Mouse (Mus musculus) frontal cortex, postnatal 10 days (tissue): ENCODE results near the gene Hist3h2ba.

Experiments
- DNase-seq, 2 experiments: peaks; one replicate each; pipeline ENCODE4 v3.0.0; 2022; ENCODE audit warnings: low spot score in 2 of 2, mixed read lengths in 1 of 2

Gene Hist3h2ba

DNA sequence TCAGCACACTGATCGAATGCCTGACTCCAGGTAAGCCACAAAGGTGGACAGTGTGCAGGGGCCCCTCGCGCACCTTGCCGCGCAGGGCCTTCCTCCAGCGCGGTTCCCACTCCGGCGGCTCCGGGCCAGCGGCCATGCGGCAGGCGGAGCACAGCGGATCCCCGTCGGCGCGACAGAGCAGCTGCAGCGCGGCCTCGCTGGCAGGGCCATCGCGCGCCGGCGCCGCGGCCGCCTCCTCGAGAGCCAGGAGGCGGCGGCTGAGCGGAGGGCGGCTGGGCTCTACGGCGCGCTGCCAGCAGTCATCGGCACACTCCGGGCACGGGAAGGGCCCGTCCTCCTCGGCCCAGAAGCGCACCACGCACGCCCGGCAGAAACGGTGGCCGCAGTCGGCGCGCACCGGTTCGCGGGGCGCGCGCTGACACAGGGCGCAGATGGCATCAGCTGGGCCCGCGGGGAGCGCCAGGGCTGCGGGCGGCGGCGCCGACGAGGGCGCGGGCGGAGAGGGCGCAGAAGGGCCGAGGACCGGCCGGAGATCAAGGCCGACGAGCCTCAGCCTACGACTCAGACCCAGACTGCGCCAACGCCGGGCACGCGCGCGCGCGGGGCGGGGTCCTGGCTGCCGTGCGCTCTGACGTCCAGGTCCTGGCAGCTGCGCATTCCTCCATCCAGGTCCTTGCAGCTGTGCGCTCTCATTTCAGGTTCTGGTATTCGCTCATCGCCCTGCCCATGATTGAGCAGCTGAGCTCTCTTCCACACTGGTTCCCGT, 10.2 kb upstream of the Hist3h2ba start, which contains the start of gene Rnf187:
Rnf187 (minus strand) TSS at position 595 of the 766 bp plus-strand sequence.
- peak; percentile 87 to 88 for DNase-seq

GRCm38 (mm10) chr11:58939088-58939439, 9.7 kb upstream of the Hist3h2ba start:
- DNase-seq: no peak

DNA sequence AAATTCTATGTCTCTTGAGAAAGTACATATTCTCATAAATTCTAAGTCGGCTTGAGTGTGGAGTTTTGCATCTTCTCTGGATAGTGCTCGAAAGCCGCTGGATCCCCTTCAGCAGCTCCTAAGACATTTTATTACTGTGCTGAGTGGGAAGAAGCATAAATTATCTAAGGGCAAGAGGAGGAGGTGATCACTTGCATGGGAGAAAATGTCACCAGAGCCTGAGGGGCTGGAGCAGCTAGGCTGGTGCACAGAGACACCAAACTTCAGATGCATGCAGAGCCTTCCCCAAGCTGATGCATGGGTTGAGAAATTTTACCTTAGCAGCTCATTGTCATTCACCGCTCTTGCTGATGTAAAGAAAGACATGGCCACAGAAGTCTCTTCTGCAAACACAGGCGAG, 4.6 kb upstream of the Hist3h2ba start:
- DNase-seq: no peak

DNA sequence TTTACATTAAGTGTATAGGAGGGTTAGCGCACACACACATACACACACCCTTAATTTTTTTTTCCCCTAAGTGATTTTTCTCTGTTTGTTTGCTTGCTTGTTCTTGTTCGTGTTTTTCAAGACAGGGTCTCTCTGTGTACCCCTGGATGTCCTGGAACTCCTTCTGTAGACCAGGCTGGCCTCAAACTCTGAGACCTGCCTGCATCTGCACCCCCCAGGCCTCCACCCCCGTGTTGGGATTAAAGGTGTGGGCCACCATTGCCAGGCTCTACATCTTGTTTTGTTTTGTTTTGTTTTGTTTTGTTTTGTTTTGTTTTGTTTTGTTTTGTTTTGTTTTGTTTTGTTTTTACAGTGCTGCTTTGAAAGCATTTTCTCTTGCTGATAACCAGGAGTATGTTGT, 1.4 kb upstream of the Hist3h2ba start:
- no peak for DNase-seq

DNA sequence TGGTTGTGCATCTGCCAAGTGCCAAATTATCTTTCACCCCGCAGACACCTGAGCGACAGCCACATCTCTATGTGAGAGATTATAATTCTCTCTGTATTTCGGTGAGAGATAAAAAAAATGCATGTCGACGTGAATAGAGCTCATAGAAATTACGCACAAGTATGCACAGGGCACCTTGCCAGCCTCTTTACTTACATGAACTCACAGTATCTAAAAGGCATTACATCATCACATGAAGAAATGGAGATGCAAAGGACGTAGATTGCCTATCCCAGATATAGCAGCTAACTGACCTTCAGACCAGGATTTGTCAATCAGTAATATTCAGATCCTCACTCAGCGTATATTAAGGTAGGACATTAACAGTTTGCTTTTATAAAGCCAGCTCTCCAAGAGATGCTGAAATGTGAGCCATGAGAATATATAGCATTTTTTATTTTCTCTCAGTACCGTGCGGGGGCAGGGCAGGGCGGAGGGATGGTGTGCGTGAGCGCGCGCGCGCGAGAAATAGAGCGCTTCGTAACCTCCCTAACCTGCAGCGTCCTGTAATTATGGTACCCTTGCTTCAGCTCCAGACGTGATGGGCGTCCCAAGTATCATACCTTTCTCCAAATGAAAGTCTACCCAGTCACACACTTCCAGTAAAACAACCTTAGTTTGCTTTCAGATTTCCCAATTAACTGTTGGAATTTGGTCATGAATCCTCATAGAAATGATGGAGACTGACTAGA, 757 bp upstream of the Hist3h2ba start:
- DNase-seq: peak in 1 of 2 experiments; percentile 57

DNA sequence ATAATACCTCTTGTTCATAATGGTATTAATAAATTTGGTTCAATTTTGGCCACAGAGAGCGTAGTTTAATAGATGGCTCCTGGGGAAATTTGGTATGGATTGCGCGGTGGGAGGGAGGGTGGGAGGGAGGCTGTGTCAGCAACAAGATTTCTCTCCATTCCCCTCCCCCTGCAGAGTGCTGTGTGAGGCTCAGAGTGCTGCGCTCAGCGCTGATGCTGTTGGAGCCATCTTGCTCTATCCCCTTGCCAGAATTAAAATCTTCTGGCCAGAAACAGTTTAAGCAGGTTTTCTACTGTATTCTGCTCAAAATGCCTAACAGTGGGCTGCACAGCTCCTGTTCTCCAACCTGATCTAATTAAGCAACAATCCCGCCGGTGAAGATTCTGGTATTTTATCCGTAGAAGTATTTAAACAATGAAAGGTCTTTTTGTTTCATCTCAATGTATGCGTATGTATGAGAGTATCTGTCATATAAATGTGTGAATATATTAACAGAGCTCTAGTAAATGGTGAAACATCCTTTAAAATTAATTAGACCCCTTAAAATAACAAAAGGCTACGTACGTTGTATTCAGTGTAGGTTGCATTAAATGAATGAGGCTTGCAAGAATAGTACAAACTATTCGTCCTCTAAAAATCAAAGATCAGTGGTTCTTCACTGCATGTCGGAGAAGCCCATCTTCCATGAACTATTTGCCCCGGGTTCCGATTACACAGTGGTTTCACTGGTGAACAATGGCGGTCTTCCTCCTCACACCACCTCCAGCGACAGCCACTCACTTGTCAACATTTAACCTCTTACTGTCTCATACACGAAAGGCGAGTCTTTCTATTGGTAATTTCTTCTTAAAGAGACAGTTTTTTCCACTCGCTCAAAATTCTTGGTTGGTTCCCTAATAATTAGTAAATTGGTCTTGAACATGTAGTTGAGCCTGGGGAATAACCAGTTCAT, 1.0 kb downstream of the Hist3h2ba start:
- DNase-seq: peak in 1 of 2 experiments; percentile 53

GRCm38 (mm10) chr11:58951210-58951609, 2.5 kb downstream of the Hist3h2ba start:
- DNase-seq: no peak

DNA sequence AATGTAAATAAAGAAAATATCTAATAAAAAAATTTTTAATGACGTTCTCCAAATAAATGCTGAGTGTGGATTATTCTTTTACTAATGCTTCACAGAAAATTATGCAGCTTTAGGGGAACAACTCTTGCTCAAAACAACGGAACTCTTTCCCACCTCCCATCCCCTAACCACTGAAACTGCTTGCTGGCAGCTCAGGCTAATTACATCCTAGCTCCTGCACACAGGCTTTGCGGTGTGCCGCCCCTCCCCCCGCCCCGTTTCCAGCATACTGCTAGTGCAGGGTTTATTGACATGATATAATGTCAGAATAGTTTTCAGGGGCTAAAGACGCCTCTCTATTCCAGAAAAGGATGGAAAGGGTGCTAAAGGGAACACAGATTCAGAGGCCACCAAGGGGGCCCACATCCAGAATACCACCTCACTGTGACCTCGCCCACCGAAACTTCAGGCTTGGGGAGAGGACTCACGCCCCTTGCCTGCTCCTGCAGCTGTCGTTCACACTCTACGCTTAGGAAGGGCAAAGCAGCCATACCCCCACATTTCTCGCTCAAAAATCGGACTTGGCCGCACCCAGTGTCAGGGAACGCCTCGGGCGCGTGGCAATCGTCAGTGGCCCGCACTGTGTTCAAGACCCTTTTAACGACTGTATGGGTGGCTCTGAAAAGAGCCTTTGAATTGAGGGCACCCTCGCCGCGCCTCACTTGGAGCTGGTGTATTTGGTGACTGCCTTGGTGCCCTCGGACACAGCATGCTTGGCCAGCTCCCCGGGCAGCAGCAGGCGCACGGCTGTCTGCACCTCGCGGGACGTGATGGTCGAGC, 4.8 kb downstream of the Hist3h2ba start:
- no peak for DNase-seq

DNA sequence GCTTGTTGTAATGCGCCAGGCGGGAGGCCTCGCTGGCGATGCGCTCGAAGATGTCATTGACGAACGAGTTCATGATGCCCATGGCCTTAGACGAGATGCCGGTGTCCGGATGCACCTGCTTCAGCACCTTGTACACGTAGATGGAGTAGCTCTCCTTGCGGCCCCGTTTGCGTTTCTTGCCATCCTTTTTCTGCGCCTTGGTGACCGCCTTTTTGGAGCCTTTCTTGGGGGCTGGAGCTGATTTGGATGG, 5.4 kb downstream of the Hist3h2ba start:
- DNase-seq: peak in 1 of 2 experiments; percentile 81

DNA sequence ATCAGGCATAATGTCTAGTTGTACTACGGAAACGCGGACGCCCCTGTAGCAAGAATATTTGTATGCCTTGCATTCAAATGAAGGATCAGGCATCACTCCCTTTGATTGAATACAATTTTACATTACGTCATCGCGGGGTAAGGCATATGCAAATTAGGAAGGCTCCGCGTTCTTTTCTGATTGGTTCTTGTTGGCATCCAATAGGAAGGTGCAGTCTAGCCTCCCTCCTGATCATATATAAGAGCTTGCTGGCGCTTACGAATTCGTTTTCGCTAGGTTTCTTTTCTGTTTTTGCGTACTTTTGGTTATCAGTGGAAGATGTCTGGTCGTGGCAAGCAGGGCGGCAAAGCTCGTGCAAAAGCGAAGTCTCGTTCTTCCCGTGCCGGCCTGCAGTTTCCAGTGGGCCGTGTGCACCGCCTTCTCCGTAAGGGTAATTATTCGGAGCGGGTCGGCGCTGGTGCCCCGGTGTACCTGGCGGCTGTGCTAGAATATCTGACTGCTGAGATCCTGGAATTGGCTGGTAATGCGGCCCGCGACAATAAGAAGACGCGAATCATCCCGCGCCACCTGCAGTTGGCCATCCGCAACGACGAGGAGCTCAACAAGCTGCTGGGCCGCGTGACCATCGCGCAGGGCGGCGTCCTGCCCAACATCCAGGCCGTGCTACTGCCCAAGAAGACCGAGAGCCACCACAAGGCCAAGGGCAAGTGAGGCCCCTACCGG, 5.9 kb downstream of the Hist3h2ba start, which contains the start of the genes Hist3h2a and Trim17:
Hist3h2a (plus strand) TSS at position 266 of the 723 bp plus-strand sequence.
Trim17 (plus strand) TSS at position 266 of the 723 bp plus-strand sequence.
- peak; percentile 85 to 93 for DNase-seq

GRCm38 (mm10) chr11:58955143-58955867, 6.6 kb downstream of the Hist3h2ba start:
- no peak for DNase-seq

GRCm38 (mm10) chr11:58955868-58956257, 7.1 kb downstream of the Hist3h2ba start:
- DNase-seq: no peak

DNA sequence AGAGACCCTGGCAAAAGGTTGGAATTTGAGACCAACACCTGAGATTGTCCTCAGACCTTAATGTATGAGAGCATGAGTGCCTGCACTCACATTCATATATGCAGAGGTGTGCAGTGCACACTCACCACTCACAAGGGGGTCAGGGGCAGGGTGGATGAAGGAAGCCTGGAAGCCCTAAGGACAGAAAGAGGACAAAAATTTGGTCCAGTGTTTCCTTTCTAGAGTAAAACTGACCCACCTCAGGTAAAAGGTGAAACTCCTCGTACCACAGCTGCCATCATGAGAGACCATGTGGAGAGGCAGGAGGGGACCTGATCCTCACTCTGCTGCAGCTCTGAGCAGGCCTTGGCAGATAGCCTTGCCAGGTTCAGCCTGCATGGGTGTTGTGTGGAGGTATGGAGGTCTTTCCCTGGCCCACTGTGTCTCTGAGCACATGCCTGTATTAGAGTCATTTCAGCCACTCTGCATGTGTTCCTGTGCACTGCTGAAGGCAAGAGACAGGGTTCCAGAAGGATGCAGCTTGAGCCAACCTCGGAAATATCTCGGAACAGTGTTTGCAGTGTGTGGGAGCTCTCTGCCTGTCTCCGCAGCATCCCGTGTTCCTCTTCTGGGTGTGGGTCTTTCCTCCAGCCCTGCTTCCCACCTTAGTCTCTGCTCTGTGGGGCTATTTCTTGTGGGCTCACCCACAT, 8.7 kb downstream of the Hist3h2ba start:
- DNase-seq: no peak

GRCm38 (mm10) chr11:58958536-58958935, 9.8 kb downstream of the Hist3h2ba start:
- DNase-seq: no peak

- DNase-seq: no peak
Observed at GRCm38 (mm10) chr11:58959186-58959825, 10.6 kb downstream of the Hist3h2ba start.

DNA sequence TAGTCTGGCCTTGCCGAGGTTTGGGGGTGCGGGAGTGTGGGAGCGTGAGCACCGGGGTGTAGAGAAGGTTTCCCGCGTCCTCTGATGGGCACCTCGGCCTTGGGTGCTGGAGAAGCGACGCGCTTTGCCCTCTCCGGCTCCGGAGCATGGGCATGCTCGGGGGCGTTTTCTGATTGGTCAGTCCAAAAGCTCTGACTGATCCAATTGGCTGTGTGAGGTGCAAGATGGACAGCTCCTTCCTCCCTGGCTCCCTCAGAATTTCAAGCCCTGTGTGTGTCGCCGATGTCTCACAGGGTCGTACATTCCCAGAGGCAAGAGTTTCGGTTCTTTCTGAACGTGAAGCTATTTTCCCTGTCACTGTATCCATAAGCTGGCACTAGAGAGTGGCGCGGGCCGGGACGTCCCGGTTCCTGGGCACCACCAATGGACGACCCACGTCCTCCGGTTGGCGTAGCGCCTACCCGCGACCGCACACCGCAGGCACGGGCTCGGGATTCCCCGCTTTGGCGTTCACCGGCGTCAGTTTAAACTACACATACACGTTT, 11.3 kb downstream of the Hist3h2ba start:
- peak in 1 of 2 experiments; percentile 75 for DNase-seq

DNA sequence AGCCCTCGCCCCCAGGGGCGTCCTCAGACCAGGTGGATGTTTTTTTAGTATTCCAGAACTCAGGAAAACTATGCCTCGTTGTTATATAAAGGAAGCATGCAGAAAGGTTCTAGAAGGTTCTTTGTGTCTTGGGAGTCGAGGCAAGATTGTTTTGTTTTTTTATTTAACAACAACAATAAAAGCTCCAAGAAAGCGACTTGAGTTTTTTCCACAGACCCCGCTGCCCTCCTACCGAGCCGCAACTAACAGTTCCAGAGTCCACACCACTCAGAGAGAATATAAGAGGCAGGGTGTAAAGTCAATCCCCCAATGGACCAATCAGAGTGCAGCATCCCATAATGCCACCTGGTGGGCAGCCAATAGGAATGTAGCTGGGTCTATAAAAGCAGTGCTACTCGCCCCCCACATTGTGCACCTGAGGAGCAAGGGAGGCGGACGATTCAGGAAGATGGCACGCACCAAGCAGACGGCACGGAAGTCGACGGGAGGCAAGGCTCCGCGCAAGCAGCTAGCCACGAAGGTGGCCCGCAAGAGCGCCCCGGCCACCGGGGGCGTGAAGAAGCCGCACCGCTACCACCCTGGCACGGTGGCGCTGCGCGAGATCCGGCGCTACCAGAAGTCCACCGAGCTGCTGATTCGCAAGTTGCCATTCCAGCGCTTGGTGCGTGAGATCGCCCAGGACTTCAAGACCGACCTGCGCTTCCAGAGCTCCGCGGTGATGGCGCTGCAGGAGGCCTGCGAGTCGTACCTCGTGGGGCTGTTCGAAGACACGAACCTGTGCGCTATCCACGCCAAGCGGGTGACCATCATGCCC, 12.9 kb downstream of the Hist3h2ba start:
- DNase-seq: no peak

DNA sequence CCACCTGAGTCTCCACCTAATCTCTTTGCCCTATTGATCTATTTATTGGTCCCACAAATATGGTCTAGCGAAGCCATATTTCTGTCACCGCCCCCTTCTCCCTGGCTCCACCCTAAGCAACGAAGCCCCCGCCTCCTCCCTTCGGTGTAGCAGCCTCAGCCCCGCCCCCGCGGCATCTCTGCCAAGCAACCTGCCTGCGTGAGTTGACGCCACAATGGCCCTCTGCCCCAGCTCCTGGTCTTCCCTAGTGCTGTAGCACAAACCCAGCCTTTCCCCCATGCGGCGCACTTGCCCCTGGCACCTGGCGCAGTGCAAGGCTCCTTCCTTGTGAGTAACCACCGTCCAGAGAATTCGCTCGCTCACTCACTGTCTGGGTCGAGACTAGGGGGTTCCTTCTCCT, 14.8 kb downstream of the Hist3h2ba start:
- no peak for DNase-seq
